Mouse (Mus musculus) c-Kit-positive CD71-negative TER-119-negative erythroid progenitor cells, embryonic 14.5 days (primary cell): ENCODE data around the gene Gm14327.
"Not testable (repeated sequence)": the region's sequence is repeated elsewhere in the genome, so short reads cannot be mapped to it uniquely, and the experiment has no call there.

ENCODE experiments used
- DNase-seq: peaks from one replicate; pipeline ENCODE4 v3.0.0-alpha.2; 2013; ENCODE audit warnings: low read depth

Gm14327 gene

DNA sequence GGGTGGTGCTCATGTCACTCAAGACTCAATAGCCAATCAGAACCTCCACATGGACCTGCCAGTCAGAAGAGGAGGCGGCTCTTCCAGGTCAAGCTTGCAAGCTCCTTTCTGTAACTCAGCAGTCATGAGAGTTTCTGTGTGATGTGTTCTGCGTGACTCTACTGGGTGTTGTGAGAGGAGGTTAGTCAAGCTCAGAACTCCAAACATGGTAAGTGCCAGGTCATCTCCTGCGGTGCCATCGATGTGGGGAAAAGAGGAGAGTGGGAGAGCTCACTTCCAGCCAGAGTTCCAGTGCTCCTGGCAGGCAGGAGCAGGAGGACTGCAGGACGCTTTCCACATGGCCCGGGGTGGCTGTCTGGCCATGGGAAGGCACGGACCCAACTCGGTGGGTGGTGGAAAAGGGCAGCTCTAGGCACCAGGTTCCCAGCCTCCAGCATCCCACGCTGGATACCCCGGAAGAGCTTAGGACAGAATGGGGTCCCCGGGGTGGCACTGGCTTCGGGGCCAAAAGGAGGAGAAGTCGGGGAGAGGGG lies at the start of gene Gm14327:
TSS of gene Gm14327 (plus strand) at position 51 of the 533 bp plus-strand sequence.
- not testable (repeated sequence) for DNase-seq

DNA sequence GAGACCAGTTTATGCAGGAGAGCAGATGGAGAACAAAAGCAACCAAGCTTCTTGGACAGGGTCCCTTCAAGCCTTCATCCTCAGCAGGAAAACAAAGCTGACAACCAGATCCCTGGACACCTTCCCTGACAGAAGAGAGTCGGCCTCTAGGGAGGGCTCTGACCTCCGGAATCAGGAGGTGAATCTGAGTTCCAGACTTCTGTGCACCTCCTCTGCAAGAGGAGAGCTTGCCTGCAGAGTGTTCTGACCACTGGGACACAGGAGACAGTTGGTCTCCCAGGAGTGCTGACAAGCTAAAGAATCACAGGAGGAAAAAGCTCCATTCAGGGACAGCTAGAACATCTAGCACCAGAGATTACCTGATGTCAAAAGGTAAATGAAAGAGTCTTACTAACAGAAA lies 34.6 kb upstream of the Gm14327 start:
- DNase-seq, result not testable (repeated sequence)

DNA sequence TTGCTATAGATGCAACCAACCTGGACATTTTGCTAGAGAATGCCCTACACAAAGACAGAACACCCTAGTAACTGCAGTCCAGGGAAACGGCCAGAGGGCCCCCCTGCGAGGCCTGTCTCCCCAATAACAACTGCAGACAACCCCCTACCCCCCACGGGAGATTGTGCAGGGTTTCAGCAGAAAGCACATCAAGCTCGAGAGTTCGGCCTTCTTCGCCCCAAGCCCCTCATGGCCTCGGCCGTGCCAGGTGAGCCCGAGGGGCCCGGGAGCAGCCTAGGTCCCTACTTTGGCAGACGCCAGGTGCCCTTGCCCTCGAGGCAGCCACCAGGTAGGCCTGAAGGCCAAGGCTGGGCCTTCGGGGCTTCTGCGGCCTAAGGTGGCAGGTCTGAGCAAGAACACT lies 9.2 kb upstream of the Gm14327 start:
- not testable (repeated sequence) for DNase-seq

DNA sequence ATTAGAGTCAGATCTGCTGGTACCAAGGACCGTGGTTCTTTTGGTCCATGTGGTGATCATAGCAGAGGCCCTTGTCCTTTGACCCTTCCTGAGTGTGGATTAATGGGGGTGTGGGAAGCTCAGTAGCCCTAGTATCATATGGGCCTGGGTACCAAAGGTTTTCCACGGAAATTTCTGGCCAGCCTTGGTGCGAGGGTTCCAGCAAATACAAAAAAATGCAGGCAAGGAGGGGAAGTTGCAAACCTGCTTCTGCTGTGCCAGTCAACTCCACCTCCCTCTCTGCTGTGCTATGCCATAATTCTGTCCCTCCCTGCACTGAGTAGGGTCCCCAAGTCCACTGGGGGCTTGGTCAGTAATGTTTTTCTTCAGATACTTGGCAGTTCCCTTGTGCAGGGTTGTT lies 1.3 kb downstream of the Gm14327 start:
- not testable (repeated sequence) for DNase-seq

DNA sequence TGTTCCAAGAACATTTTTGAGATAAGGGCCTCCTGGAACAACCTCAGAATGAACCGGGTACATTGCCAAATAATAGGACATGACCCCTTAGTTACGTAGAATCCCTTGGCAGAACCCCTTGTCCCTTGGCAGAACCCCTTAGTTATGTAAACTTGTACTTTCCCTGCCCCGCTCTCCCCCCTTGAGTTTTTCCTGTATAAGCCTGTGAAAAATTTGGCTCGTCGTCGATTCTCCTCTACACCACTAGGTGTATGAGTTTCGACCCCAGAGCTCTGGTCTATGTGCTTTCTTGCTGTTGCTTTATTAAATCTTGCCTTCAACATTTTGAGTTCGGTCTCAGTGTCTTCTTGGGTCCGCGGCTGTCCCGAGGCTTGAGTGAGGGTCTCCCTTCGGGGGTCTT lies 6.4 kb downstream of the Gm14327 start:
- DNase-seq, result not testable (repeated sequence)

DNA sequence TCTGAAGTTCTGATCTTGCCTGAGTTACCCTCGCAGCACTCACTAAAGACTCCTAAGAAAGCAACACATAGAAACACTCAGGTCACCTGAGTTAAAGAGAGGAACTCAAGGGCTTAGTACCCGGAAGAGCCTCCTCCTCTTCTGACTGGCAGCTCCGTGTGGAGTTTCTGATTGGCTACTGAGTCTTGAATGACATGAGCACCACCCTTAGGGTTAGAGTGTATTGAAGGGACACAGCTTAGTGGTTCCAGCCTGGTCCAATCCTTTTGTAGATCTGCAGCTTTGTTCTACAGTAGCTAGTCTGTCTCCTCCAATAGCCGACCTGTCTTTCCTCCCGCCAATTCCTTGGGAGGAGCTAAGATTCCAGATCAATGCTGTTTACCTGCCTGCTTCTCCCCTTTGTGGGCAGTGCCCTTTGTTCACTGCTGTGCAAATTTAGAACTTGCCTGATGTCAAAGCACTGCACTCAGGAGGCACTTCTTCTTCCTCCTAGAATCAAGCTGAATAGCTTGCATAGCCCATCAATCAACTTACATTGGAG lies 28.7 kb downstream of the Gm14327 start, which contains the start of gene Zfp972:
TSS of gene Zfp972 (minus strand) at position 51 of the 541 bp plus-strand sequence.
- not testable (repeated sequence) for DNase-seq
